Mouse (Mus musculus): ENCODE measurements around the gene Gtdc1.

Gene Gtdc1

GRCm38 (mm10) chr2:44526110-44527032 is 401.1 kb downstream of the Gtdc1 start:
- no peak for DNase-seq (ENCODE audit: low spot score in 2 of 2)

GRCm38 (mm10) chr2:44525187-44525919 is 402.1 kb downstream of the Gtdc1 start:
- DNase-seq (ENCODE audit: low spot score in 2 of 2) = no peak

GRCm38 (mm10) chr2:44519236-44519635 is 408.2 kb downstream of the Gtdc1 start:
- no peak for DNase-seq (ENCODE audit: low spot score in 2 of 2)

GRCm38 (mm10) chr2:44518085-44518484 is 409.4 kb downstream of the Gtdc1 start:
- no peak for DNase-seq (ENCODE audit: low spot score in 2 of 2)

All from frontal cortex, postnatal 10 days (tissue).